Mouse (Mus musculus) small intestine, adult 2 months (tissue): Measurements from ENCODE around the gene Rgma. TPM values are rescaled to one million over a fixed set of nuclear protein-coding genes. Genes with fewer than 3 reads are reported as not detected.
A peak's percentile ranks its signal among the peaks of the same experiment; 100 is the strongest.

Experiments
- H3K27ac ChIP-seq: fragments of 200-500 bp; 2 replicates; pipeline ENCODE4 v1.5.1; 2012; ENCODE audit warnings: low read depth, low read length, control low read depth, inconsistent platforms; ENCODE audit not compliant: insufficient read depth
- H3K27me3 ChIP-seq: fragments of 200-500 bp; 2 replicates; pipeline ENCODE4 v1.6.1; 2012; ENCODE audit warnings: mild to moderate bottlenecking, moderate library complexity, low read length, inconsistent platforms; ENCODE audit not compliant: control insufficient read depth, insufficient read depth
- H3K36me3 ChIP-seq: fragments of 200-500 bp; 2 replicates; pipeline ENCODE4 v1.6.1; 2012; ENCODE audit warnings: mild to moderate bottlenecking, low read length, control low read depth, inconsistent platforms; ENCODE audit not compliant: control insufficient read depth, insufficient read depth
- H3K4me1 ChIP-seq: fragments of 200-500 bp; 2 replicates; pipeline ENCODE4 v1.6.1; 2012; ENCODE audit warnings: low read length, inconsistent platforms, mixed read lengths; ENCODE audit not compliant: control insufficient read depth, insufficient read depth, insufficient read length
- H3K4me3 ChIP-seq: fragments of 200-500 bp; 2 replicates; pipeline ENCODE4 v1.5.1; 2012; ENCODE audit warnings: low read depth, mild to moderate bottlenecking, control low read depth, inconsistent platforms, low read length, moderate library complexity
- CTCF ChIP-seq: fragments of 200-500 bp; IDR thresholded peaks from 2 replicates; pipeline ENCODE4 v1.5.1; 2012; ENCODE audit warnings: low read depth, mild to moderate bottlenecking, control low read depth, inconsistent platforms, low read length, moderate library complexity, mixed read lengths; ENCODE audit not compliant: insufficient replicate concordance, insufficient read length; ENCODE audit errors: extremely low read depth
- POLR2A ChIP-seq: fragments of 200-500 bp; IDR thresholded peaks from 2 replicates; pipeline ENCODE4 v1.6.1; 2012; ENCODE audit warnings: low read depth, mild to moderate bottlenecking, control low read depth, inconsistent platforms, low read length, moderate library complexity
- WGBS: fragments of 180-500 bp; shearing (Covaris S2); methylation state at CpG from one replicate; pipeline ENCODE4 v1.1.7; 2018; 5-methylcytosine and 5-hydroxymethylcytosine counted together
- polyA plus RNA-seq: library from polyadenylated mRNA; depleted of rRNA; stranded (reverse); fragments of >200 nt; gene quantifications from 2 replicates; pipeline ENCODE4 v1.2.3, GENCODE M21; 2012

The Rgma gene
- polyA plus RNA-seq, 1 experiment, result 11.1 TPM

DNA sequence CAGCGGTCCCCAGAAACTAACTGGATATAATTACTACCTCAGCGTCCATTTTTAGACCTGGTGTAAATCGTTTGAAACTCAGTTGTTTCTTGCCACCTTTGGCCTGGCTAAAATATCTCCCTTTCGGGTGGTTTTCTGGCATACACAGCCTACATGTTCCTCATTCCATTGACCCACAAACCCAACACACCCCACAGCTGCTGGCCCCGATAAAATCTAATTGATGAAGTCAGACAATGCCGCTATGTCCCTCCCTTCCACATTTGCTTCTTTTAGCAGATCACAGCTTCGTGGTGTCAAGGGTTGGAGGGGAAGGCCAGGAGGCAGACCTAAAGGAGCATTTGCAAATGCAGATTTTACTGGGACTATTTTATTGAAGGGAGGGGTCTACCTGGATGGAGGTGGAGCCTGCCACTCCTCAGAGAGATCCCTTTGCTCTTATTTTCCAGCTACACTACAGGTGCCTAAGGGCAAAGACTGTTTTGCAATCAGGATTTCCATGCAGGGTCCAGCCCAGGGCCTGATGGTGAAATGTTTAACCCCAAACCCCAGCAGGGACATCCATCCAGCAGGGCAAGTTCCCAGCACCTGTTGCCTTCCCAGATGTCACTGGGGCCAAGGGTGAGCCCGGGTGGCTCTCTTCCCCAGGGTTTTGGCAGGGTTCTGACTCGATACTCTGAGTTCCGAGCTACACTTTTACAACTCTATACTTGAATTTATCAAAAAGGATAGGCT is 3.6 kb upstream of the Rgma start:
- Histone ChIP-seq H3K27ac (no peak overlapping the region), H3K36me3 (no peaks in the 10 kb centered on the region), H3K27me3 (peaks cover 13% of the 10 kb centered on the region), H3K4me1 (peaks cover 8% of the 10 kb centered on the region), H3K4me3 (peak overlapping the region; percentile 57; the same call in 1 of the 2 replicates)
- TF ChIP-seq POLR2A, result no peak
- no peak for TF ChIP-seq CTCF
- 46% methylated on average over 10 of the region's 10 CpGs for WGBS

DNA sequence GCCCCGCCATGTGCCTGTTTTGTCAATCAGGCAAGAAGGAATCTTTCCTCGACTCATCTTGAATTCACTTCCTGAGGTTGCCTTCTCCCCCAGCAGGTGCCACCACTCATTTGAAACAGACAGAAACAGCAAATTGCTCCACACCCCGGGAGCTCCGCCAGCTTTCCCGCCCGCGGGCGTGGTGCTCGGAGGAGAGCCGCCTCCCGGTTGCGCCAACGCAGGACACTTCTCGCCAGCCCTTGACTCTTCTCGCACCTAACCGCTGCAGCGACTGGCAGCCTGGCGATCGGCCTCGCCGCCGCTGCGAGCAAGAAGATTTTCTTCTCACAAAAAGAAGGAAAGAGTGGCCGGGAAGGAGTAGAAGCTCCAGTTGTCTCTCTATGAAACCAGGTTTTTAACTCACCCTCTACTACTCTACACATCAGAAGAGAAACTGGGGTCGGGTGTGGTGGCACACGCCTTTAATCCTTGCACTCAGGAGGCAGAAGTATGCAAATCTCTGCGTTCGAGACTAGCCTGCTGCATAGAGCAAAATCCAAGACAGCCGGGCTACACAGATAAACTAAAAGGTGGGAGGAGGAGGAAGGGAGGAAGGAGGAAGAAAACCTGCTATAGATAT is 2.8 kb upstream of the Rgma start:
- Histone ChIP-seq H3K36me3 (no peaks in the 10 kb centered on the region), H3K4me3 (peak overlapping the region; percentile 57), H3K27me3 (peaks cover 13% of the 10 kb centered on the region), H3K27ac (peak overlapping the region; percentile 54), H3K4me1 (peaks cover 8% of the 10 kb centered on the region)
- WGBS, result 2% methylated on average over 29 of the region's 29 CpGs
- TF ChIP-seq CTCF, result peak; percentile 15; the same call in 1 of the 2 replicates
- TF ChIP-seq POLR2A, result no peak

DNA sequence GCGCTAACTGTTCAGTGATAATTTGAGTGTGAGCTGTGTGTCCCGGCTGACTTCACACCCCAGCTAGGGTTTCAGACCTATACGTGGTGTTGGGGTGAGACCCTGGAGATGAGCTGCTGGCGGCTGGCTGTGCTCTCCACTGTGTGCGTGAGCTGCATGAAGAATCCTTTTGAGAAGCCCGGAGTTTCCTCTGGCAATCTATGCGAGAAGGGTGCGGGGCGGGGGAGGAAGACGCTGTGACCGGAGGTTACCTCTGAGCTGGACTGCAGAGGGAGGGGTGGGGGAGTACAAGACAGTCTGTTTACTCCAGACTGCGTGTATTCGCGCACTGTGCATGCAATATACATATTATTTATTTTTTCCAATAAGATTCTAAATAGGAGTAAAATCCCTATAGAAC is 582 bp upstream of the Rgma start:
- Histone ChIP-seq H3K27ac (no peak overlapping the region), H3K36me3 (no peaks in the 10 kb centered on the region), H3K4me1 (peaks cover 8% of the 10 kb centered on the region), H3K27me3 (peaks cover 16% of the 10 kb centered on the region), H3K4me3 (no peak overlapping the region)
- WGBS, result 9% methylated on average over 14 of the region's 14 CpGs
- no peak for TF ChIP-seq CTCF
- no peak for TF ChIP-seq POLR2A

GRCm38 (mm10) chr7:73376101-73377001 is 1.0 kb downstream of the Rgma start:
- peak overlapping the region; percentile 64 for H3K4me3 ChIP-seq
- WGBS, result 2% methylated on average over 39 of the region's 39 CpGs
- H3K4me1 ChIP-seq, result peaks cover 8% of the 10 kb centered on the region
- no peak overlapping the region for H3K27ac ChIP-seq
- H3K27me3 ChIP-seq, result peaks cover 16% of the 10 kb centered on the region
- TF ChIP-seq POLR2A (no peak), CTCF (peak; percentile 39; the same call in 1 of the 2 replicates)
- no peaks in the 10 kb centered on the region for H3K36me3 ChIP-seq

DNA sequence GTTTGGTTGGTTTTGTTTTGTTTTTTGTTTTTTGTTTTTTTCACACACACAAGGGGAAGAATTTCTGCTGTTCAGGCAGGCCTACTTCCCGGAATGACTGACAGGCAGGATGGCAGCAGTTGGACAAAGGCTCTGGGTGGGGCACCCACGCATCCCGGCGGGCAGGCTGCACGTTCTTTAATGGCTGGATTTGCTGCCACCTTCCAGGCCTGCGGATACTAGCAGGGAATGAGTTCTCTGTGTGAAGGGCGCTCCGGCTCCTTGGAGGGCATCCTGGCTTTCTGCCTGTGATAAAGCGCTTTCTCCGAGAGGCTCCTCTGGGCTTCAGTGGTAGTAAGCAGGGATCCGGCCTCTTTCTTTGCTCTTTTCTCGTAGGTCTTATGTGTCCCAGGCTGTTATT is 2.0 kb downstream of the Rgma start:
- Histone ChIP-seq H3K4me3 (no peak overlapping the region; the same call in 1 of the 2 replicates), H3K27ac (no peak overlapping the region), H3K36me3 (no peaks in the 10 kb centered on the region), H3K4me1 (peaks cover 8% of the 10 kb centered on the region), H3K27me3 (peaks cover 13% of the 10 kb centered on the region)
- no peak for TF ChIP-seq CTCF
- TF ChIP-seq POLR2A, result no peak
- 60% methylated on average over 12 of the region's 12 CpGs for WGBS

DNA sequence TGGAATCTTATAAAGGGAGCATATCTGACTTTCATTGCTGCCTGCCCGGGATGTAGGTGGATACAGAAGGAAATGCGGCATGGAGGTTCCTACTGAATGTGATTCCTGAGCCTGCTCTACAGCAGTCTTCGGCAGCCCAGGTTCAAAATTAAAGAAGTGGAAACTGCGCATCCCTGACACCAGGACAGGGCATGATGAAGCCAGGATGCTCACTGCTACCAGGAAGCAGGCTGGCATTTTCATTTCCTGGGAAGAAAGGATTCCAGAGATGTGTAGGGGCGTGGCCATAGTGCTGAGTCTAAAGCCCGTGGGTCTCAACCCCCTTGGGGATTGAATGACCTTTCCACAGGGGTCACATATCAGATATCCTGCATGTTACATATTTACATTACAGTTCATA is 2.7 kb downstream of the Rgma start:
- H3K4me3 ChIP-seq, result no peak overlapping the region
- 76% methylated on average over 6 of the region's 6 CpGs for WGBS
- TF ChIP-seq CTCF, result no peak
- TF ChIP-seq POLR2A, result no peak

More for the DNA sequence above, 2.7 kb downstream of the Rgma start:
- H3K27ac ChIP-seq, result no peak overlapping the region
- no peaks in the 10 kb centered on the region for H3K36me3 ChIP-seq
- H3K27me3 ChIP-seq, result peaks cover 12% of the 10 kb centered on the region; the same call in 1 of the 2 replicates
- peaks cover 8% of the 10 kb centered on the region for H3K4me1 ChIP-seq
